Mouse (Mus musculus) lung, embryonic 16.5 days (tissue): ENCODE results near the gene Ndc1. TPM values are rescaled to one million over a fixed set of nuclear protein-coding genes. Genes with fewer than 3 reads are reported as not detected.

Experiments used
- ATAC-seq: fragments of 200-750 bp; cut with Nextera tagmentation; 2 replicates; pipeline ENCODE4 v1.8.0; 2017; ENCODE audit warnings: low read depth, mild to moderate bottlenecking, moderate library complexity
- H3K27ac ChIP-seq: fragments of 300-500 bp; sonication (generic); 2 replicates; pipeline ENCODE4 v1.5.1; 2014; ENCODE audit warnings: mild to moderate bottlenecking, control low read depth, low read length
- H3K27me3 ChIP-seq: fragments of 300-500 bp; sonication (generic); 2 replicates; pipeline ENCODE4 v1.6.1; 2014; ENCODE audit warnings: low read depth, low read length, mixed read lengths; ENCODE audit not compliant: control insufficient read depth, insufficient read depth
- H3K36me3 ChIP-seq: fragments of 300-500 bp; sonication (generic); 2 replicates; pipeline ENCODE4 v1.6.1; 2014; ENCODE audit warnings: low read length; ENCODE audit not compliant: control insufficient read depth, insufficient read depth
- H3K4me1 ChIP-seq: fragments of 300-500 bp; sonication (generic); replicated peaks from 2 replicates; pipeline ENCODE4 v1.6.1; 2014; ENCODE audit warnings: low read length, mixed read lengths; ENCODE audit not compliant: control insufficient read depth, insufficient read depth
- H3K4me2 ChIP-seq: fragments of 300-500 bp; sonication (generic); 2 replicates; pipeline ENCODE4 v1.6.1; 2014; ENCODE audit warnings: low read depth, low read length, control low read depth
- H3K4me3 ChIP-seq: fragments of 300-500 bp; sonication (generic); 2 replicates; pipeline ENCODE4 v1.5.1; 2014; ENCODE audit warnings: mild to moderate bottlenecking, low read length, control low read depth
- H3K9ac ChIP-seq: fragments of 300-500 bp; sonication (generic); 2 replicates; pipeline ENCODE4 v1.6.1; 2014; ENCODE audit warnings: low read length, control low read depth
- H3K9me3 ChIP-seq: fragments of 300-500 bp; sonication (generic); 2 replicates; pipeline ENCODE4 v1.6.1; 2016; ENCODE audit warnings: low read length; ENCODE audit not compliant: control insufficient read depth
- WGBS: fragments of 180-500 bp; shearing (Covaris S2); extraction: QIAGEN DNeasy Blood & Tissue Kit; methylation state at CpG from one replicate; pipeline ENCODE4 v1.1.7; 2014; 5-methylcytosine and 5-hydroxymethylcytosine counted together
- polyA plus RNA-seq: library from polyadenylated mRNA; unstranded; fragments of >200 nt; fragmentation: Nextera tagmentation; extraction: Ambion mirVana; gene quantifications from 2 replicates; pipeline ENCODE4 v1.2.1, GENCODE M21; 2015

Ndc1 gene
- polyA plus RNA-seq = 31.2 and 34.8 TPM in 2 replicates

GRCm38 (mm10) chr4:107367567-107368314 is at the start of gene Ndc1:
TSS of gene Ndc1 (plus strand) at chr4:107367784.
- Histone ChIP-seq H3K4me3 (peak within 1 kb of the TSS; percentile 93), H3K36me3 (peaks cover 8% of the 10 kb centered on the region; the same call in 1 of the 2 replicates), H3K9me3 (no peaks in the 10 kb centered on the region), H3K27me3 (no peaks in the 10 kb centered on the region), H3K27ac (peak within 1 kb of the TSS; percentile 89), H3K4me2 (peak within 1 kb of the TSS; percentile 78), H3K4me1 (peaks cover 9% of the 10 kb centered on the region; the same call in 1 of the 2 replicates), H3K9ac (peak within 1 kb of the TSS; percentile 89)
- under 1% methylated on average over 51 of the region's 51 CpGs for WGBS
- peak; percentile 99 for ATAC-seq

DNA sequence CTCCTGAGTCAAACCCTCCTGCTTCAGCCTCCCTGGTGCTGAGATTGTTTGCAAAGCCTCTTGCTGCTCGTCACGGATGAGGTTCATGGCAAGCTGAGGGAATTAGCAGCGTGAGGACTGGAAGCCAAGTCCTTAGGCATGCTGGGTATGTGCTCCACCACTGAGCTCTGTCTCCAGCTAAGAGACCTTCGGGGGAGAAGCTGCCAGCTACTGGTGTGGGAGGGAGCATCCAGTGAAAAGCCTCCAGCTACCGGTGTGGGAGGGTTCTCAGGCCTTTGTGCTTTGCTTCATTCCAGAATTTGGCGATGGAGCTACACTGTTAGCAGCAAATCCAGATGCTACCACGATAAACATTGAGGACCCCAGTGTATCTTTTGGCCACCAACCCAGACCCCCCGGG is 48.9 kb upstream of the Ndc1 start:
- peaks cover 28% of the 10 kb centered on the region for H3K36me3 ChIP-seq
- ATAC-seq = no peak
- WGBS = 64% methylated on average over 8 of the region's 8 CpGs
- no peak overlapping the region for H3K4me2 ChIP-seq
- H3K27me3 ChIP-seq = no peaks in the 10 kb centered on the region
- peaks cover 7% of the 10 kb centered on the region for H3K4me1 ChIP-seq
- H3K27ac ChIP-seq = no peak overlapping the region
- no peaks in the 10 kb centered on the region for H3K9me3 ChIP-seq
- no peak overlapping the region for H3K4me3 ChIP-seq
- H3K9ac ChIP-seq = no peak overlapping the region

- Histone ChIP-seq H3K9me3 (no peaks in the 10 kb centered on the region), H3K36me3 (peaks cover 26% of the 10 kb centered on the region), H3K27ac (no peak overlapping the region), H3K4me1 (no peaks in the 10 kb centered on the region), H3K9ac (no peak overlapping the region), H3K4me2 (no peak overlapping the region), H3K4me3 (no peak overlapping the region), H3K27me3 (no peaks in the 10 kb centered on the region)
- no peak for ATAC-seq
- 78% methylated on average over 2 of the region's 2 CpGs for WGBS
These were observed 46.5 kb upstream of the Ndc1 start for GRCm38 (mm10) chr4:107321041-107321440.

GRCm38 (mm10) chr4:107323113-107323512 is 44.5 kb upstream of the Ndc1 start:
- Histone ChIP-seq H3K27me3 (no peaks in the 10 kb centered on the region), H3K9ac (no peak overlapping the region), H3K4me2 (no peak overlapping the region), H3K4me1 (no peaks in the 10 kb centered on the region), H3K4me3 (no peak overlapping the region), H3K9me3 (no peaks in the 10 kb centered on the region), H3K27ac (no peak overlapping the region), H3K36me3 (peaks cover 21% of the 10 kb centered on the region)
- WGBS = 86% methylated on average over 2 of the region's 2 CpGs
- no peak for ATAC-seq

GRCm38 (mm10) chr4:107328530-107328929 is 39.1 kb upstream of the Ndc1 start:
- 93% methylated on average over 8 of the region's 8 CpGs for WGBS

GRCm38 (mm10) chr4:107333514-107333913 is 34.1 kb upstream of the Ndc1 start:
- no peak overlapping the region for H3K9ac ChIP-seq
- H3K36me3 ChIP-seq = no peaks in the 10 kb centered on the region
- WGBS = 88% methylated on average over 4 of the region's 4 CpGs
- no peak overlapping the region for H3K4me2 ChIP-seq
- H3K27me3 ChIP-seq = no peaks in the 10 kb centered on the region
- H3K4me1 ChIP-seq = no peaks in the 10 kb centered on the region
- no peak overlapping the region for H3K4me3 ChIP-seq
- no peak overlapping the region for H3K27ac ChIP-seq
- no peak for ATAC-seq
- no peaks in the 10 kb centered on the region for H3K9me3 ChIP-seq

More at GRCm38 (mm10) chr4:107328530-107328929, 39.1 kb upstream of the Ndc1 start:
- H3K27ac ChIP-seq = no peak overlapping the region
- H3K4me1 ChIP-seq = no peaks in the 10 kb centered on the region
- H3K27me3 ChIP-seq = no peaks in the 10 kb centered on the region
- no peak for ATAC-seq
- H3K9ac ChIP-seq = no peak overlapping the region
- no peaks in the 10 kb centered on the region for H3K9me3 ChIP-seq
- no peak overlapping the region for H3K4me3 ChIP-seq
- no peaks in the 10 kb centered on the region for H3K36me3 ChIP-seq
- H3K4me2 ChIP-seq = no peak overlapping the region

GRCm38 (mm10) chr4:107336356-107336755 is 31.2 kb upstream of the Ndc1 start:
- whole genome bisulfite sequencing = 70% methylated on average over 8 of the region's 8 CpGs
- Histone ChIP-seq H3K4me2 (no peak overlapping the region), H3K27me3 (no peaks in the 10 kb centered on the region), H3K36me3 (no peaks in the 10 kb centered on the region), H3K4me1 (no peaks in the 10 kb centered on the region), H3K4me3 (no peak overlapping the region), H3K27ac (no peak overlapping the region), H3K9me3 (no peaks in the 10 kb centered on the region), H3K9ac (no peak overlapping the region)
- ATAC-seq = no peak

- H3K27me3 ChIP-seq = no peaks in the 10 kb centered on the region
- H3K36me3 ChIP-seq = no peaks in the 10 kb centered on the region
- H3K27ac ChIP-seq = no peak overlapping the region
- ATAC-seq = no peak
- no peaks in the 10 kb centered on the region for H3K4me1 ChIP-seq
- no peaks in the 10 kb centered on the region for H3K9me3 ChIP-seq
- WGBS = 85% methylated on average over 5 of the region's 5 CpGs
- H3K4me3 ChIP-seq = no peak overlapping the region
- no peak overlapping the region for H3K9ac ChIP-seq
- H3K4me2 ChIP-seq = no peak overlapping the region
These were observed 30.1 kb upstream of the Ndc1 start for GRCm38 (mm10) chr4:107337455-107337854.

GRCm38 (mm10) chr4:107341354-107341753 is 26.2 kb upstream of the Ndc1 start:
- H3K4me1 ChIP-seq = no peaks in the 10 kb centered on the region
- no peak overlapping the region for H3K9ac ChIP-seq
- no peaks in the 10 kb centered on the region for H3K9me3 ChIP-seq
- no peaks in the 10 kb centered on the region for H3K27me3 ChIP-seq
- peaks cover 2% of the 10 kb centered on the region; the same call in 1 of the 2 replicates for H3K36me3 ChIP-seq
- no peak overlapping the region for H3K4me2 ChIP-seq
- ATAC-seq = peak; percentile 62; the same call in 1 of the 2 replicates
- WGBS = 40% methylated on average over 5 of the region's 5 CpGs
- no peak overlapping the region; the same call in 1 of the 2 replicates for H3K27ac ChIP-seq
- no peak overlapping the region for H3K4me3 ChIP-seq
